Mouse (Mus musculus) embryonic facial prominence, embryonic 10.5 days (tissue): ENCODE results near the gene Tmem131. TPM values are rescaled to one million over a fixed set of nuclear protein-coding genes. Genes with fewer than 3 reads are reported as not detected.

Experiments used
- DNase-seq: peaks from one replicate; pipeline ENCODE4 v3.0.0-alpha.2; 2017; ENCODE audit warnings: low spot score
- H3K27ac ChIP-seq: fragments of 300-500 bp; sonication (generic); replicated peaks from 2 replicates; pipeline ENCODE4 v1.5.1; 2016; ENCODE audit warnings: mild to moderate bottlenecking
- H3K27me3 ChIP-seq: fragments of 300-500 bp; sonication (generic); replicated peaks from 2 replicates; pipeline ENCODE4 v1.6.1; 2016; ENCODE audit warnings: low read depth, mild to moderate bottlenecking; ENCODE audit not compliant: poor library complexity, severe bottlenecking
- H3K36me3 ChIP-seq: fragments of 300-500 bp; sonication (generic); replicated peaks from 2 replicates; pipeline ENCODE4 v1.6.1; 2016; ENCODE audit warnings: mild to moderate bottlenecking, moderate library complexity
- H3K4me1 ChIP-seq: fragments of 300-500 bp; sonication (generic); 2 replicates; pipeline ENCODE4 v1.6.1; 2016
- H3K4me3 ChIP-seq: fragments of 300-500 bp; sonication (generic); 2 replicates; pipeline ENCODE4 v1.5.1; 2016; ENCODE audit warnings: mild to moderate bottlenecking, moderate library complexity
- H3K9me3 ChIP-seq: fragments of 300-500 bp; sonication (generic); 2 replicates; pipeline ENCODE4 v1.6.1; 2016; ENCODE audit warnings: mild to moderate bottlenecking
- WGBS: fragments of 180-500 bp; shearing (Covaris S2); methylation state at CpG from one replicate; pipeline ENCODE4 v1.1.7; 2016; 5-methylcytosine and 5-hydroxymethylcytosine counted together
- polyA plus RNA-seq: library from polyadenylated mRNA; unstranded; fragments of >200 nt; fragmentation: Nextera tagmentation; extraction: Ambion mirVana; gene quantifications from 2 replicates; pipeline ENCODE4 v1.2.1, GENCODE M21; 2016

Gene Tmem131
- polyA plus RNA-seq, 1 experiment from 2014 or later: 14.0 TPM

GRCm38 (mm10) chr1:36887172-36887571 lies 56.3 kb downstream of the Tmem131 start:
- peaks cover 23% of the 10 kb centered on the region for H3K4me1 ChIP-seq
- no peaks in the 10 kb centered on the region for H3K9me3 ChIP-seq
- WGBS: 97% methylated on average over 3 of the region's 3 CpGs
- peaks cover 25% of the 10 kb centered on the region for H3K36me3 ChIP-seq
- H3K27ac ChIP-seq: no peak overlapping the region
- no peak overlapping the region for H3K4me3 ChIP-seq
- DNase-seq: no peak
- H3K27me3 ChIP-seq: no peaks in the 10 kb centered on the region

- Histone ChIP-seq H3K27ac (no peak overlapping the region), H3K4me3 (no peak overlapping the region), H3K27me3 (no peaks in the 10 kb centered on the region), H3K9me3 (no peaks in the 10 kb centered on the region), H3K36me3 (peaks cover 30% of the 10 kb centered on the region), H3K4me1 (peaks cover 23% of the 10 kb centered on the region)
- DNase-seq: no peak
- WGBS: 79% methylated on average over 4 of the region's 4 CpGs
Observed at GRCm38 (mm10) chr1:36886489-36886888, 57.0 kb downstream of the Tmem131 start.

- Histone ChIP-seq H3K27ac (no peak overlapping the region; the same call in 1 of the 2 replicates), H3K4me3 (no peak overlapping the region), H3K9me3 (no peaks in the 10 kb centered on the region), H3K27me3 (no peaks in the 10 kb centered on the region), H3K36me3 (peaks cover 45% of the 10 kb centered on the region), H3K4me1 (peaks cover 23% of the 10 kb centered on the region)
- DNase-seq: no peak
- WGBS: 79% methylated on average over 3 of the region's 3 CpGs
Observed at GRCm38 (mm10) chr1:36884536-36884935, 58.9 kb downstream of the Tmem131 start.

GRCm38 (mm10) chr1:36883805-36884204 lies 59.7 kb downstream of the Tmem131 start:
- Histone ChIP-seq H3K36me3 (peaks cover 48% of the 10 kb centered on the region), H3K4me3 (no peak overlapping the region), H3K27me3 (no peaks in the 10 kb centered on the region), H3K27ac (no peak overlapping the region), H3K9me3 (no peaks in the 10 kb centered on the region), H3K4me1 (peaks cover 23% of the 10 kb centered on the region)
- DNase-seq: no peak
- WGBS: 76% methylated on average over 2 of the region's 2 CpGs

- Histone ChIP-seq H3K4me3 (no peak overlapping the region), H3K36me3 (peaks cover 39% of the 10 kb centered on the region), H3K27me3 (no peaks in the 10 kb centered on the region), H3K27ac (no peak overlapping the region), H3K9me3 (no peaks in the 10 kb centered on the region), H3K4me1 (peaks cover 10% of the 10 kb centered on the region)
- DNase-seq: no peak
- 82% methylated on average over 1 of the region's 1 CpGs for WGBS
Observed at GRCm38 (mm10) chr1:36879154-36879553, 64.3 kb downstream of the Tmem131 start.

GRCm38 (mm10) chr1:36877126-36877525 lies 66.3 kb downstream of the Tmem131 start:
- Histone ChIP-seq H3K27me3 (no peaks in the 10 kb centered on the region), H3K27ac (no peak overlapping the region), H3K36me3 (peaks cover 41% of the 10 kb centered on the region), H3K9me3 (no peaks in the 10 kb centered on the region), H3K4me1 (no peaks in the 10 kb centered on the region), H3K4me3 (no peak overlapping the region)
- DNase-seq: no peak
- 89% methylated on average over 1 of the region's 1 CpGs for WGBS

GRCm38 (mm10) chr1:36874874-36875561 lies 68.4 kb downstream of the Tmem131 start:
- Histone ChIP-seq H3K9me3 (no peaks in the 10 kb centered on the region), H3K27me3 (no peaks in the 10 kb centered on the region), H3K27ac (no peak overlapping the region), H3K4me1 (no peaks in the 10 kb centered on the region), H3K36me3 (peaks cover 42% of the 10 kb centered on the region), H3K4me3 (no peak overlapping the region)
- no peak for DNase-seq
- WGBS: 86% methylated on average over 8 of the region's 8 CpGs

- H3K27ac ChIP-seq: no peak overlapping the region
- no peaks in the 10 kb centered on the region for H3K4me1 ChIP-seq
- peaks cover 47% of the 10 kb centered on the region for H3K36me3 ChIP-seq
- H3K27me3 ChIP-seq: no peaks in the 10 kb centered on the region
- H3K9me3 ChIP-seq: no peaks in the 10 kb centered on the region
- WGBS: 75% methylated on average over 4 of the region's 4 CpGs
- DNase-seq: no peak
- H3K4me3 ChIP-seq: no peak overlapping the region
Observed at GRCm38 (mm10) chr1:36871238-36871637, 72.2 kb downstream of the Tmem131 start.

GRCm38 (mm10) chr1:36870518-36870917 lies 72.9 kb downstream of the Tmem131 start:
- Histone ChIP-seq H3K4me3 (no peak overlapping the region), H3K9me3 (no peaks in the 10 kb centered on the region), H3K27ac (no peak overlapping the region), H3K27me3 (no peaks in the 10 kb centered on the region), H3K36me3 (peaks cover 44% of the 10 kb centered on the region), H3K4me1 (no peaks in the 10 kb centered on the region)
- WGBS: 94% methylated on average over 1 of the region's 1 CpGs
- no peak for DNase-seq

- 81% methylated on average over 3 of the region's 3 CpGs for WGBS
Observed at GRCm38 (mm10) chr1:36864757-36865156, 78.7 kb downstream of the Tmem131 start.

GRCm38 (mm10) chr1:36861775-36862174 lies 81.7 kb downstream of the Tmem131 start:
- no peak overlapping the region for H3K4me3 ChIP-seq
- peaks cover 19% of the 10 kb centered on the region for H3K4me1 ChIP-seq
- H3K27ac ChIP-seq: peak overlapping the region; percentile 51; the same call in 1 of the 2 replicates
- H3K36me3 ChIP-seq: 0 out of 2 replicates have a peak, but pooled peaks cover 4% of the 10 kb centered on the region
- no peaks in the 10 kb centered on the region for H3K27me3 ChIP-seq
- WGBS: 80% methylated on average over 2 of the region's 2 CpGs
- DNase-seq: no peak
- H3K9me3 ChIP-seq: no peaks in the 10 kb centered on the region

More at GRCm38 (mm10) chr1:36864757-36865156, 78.7 kb downstream of the Tmem131 start:
- Histone ChIP-seq H3K9me3 (no peaks in the 10 kb centered on the region), H3K36me3 (peaks cover 16% of the 10 kb centered on the region), H3K4me1 (peaks cover 19% of the 10 kb centered on the region), H3K27me3 (no peaks in the 10 kb centered on the region), H3K4me3 (no peak overlapping the region), H3K27ac (no peak overlapping the region)
- no peak for DNase-seq

- H3K27ac ChIP-seq: no peak overlapping the region
- no peak overlapping the region for H3K4me3 ChIP-seq
- 63% methylated on average over 1 of the region's 1 CpGs for WGBS
- H3K4me1 ChIP-seq: peaks cover 19% of the 10 kb centered on the region
- H3K36me3 ChIP-seq: 0 out of 2 replicates have a peak, but pooled peaks cover 4% of the 10 kb centered on the region
- no peaks in the 10 kb centered on the region for H3K9me3 ChIP-seq
- no peaks in the 10 kb centered on the region for H3K27me3 ChIP-seq
- no peak for DNase-seq
Observed at GRCm38 (mm10) chr1:36860876-36861275, 82.6 kb downstream of the Tmem131 start.

- Histone ChIP-seq H3K4me3 (no peak overlapping the region), H3K27ac (no peak overlapping the region), H3K4me1 (peaks cover 19% of the 10 kb centered on the region), H3K36me3 (0 out of 2 replicates have a peak, but pooled peaks cover 4% of the 10 kb centered on the region), H3K9me3 (no peaks in the 10 kb centered on the region), H3K27me3 (no peaks in the 10 kb centered on the region)
- DNase-seq: no peak
- WGBS: 43% methylated on average over 4 of the region's 4 CpGs
Observed at GRCm38 (mm10) chr1:36860431-36860849, 83.0 kb downstream of the Tmem131 start.
